Mouse (Mus musculus) mesoderm, embryonic 11.5 days (tissue): ENCODE measurements around the gene Inpp5a.

Source experiments
- DNase-seq: peaks from one replicate; pipeline ENCODE4 v3.0.0-alpha.2; 2012; ENCODE audit warnings: low read depth, low spot score

Inpp5a gene

GRCm38 (mm10) chr7:139369501-139370088 lies 19.3 kb upstream of the Inpp5a start:
- DNase-seq: no peak

- no peak for DNase-seq
Measured at GRCm38 (mm10) chr7:139371389-139371788, 17.5 kb upstream of the Inpp5a start.

GRCm38 (mm10) chr7:139377381-139377780 lies 11.5 kb upstream of the Inpp5a start:
- DNase-seq: no peak

GRCm38 (mm10) chr7:139378355-139378754 lies 10.6 kb upstream of the Inpp5a start:
- DNase-seq: no peak

GRCm38 (mm10) chr7:139379745-139380144 lies 9.2 kb upstream of the Inpp5a start:
- no peak for DNase-seq

GRCm38 (mm10) chr7:139380225-139380624 lies 8.7 kb upstream of the Inpp5a start:
- DNase-seq: no peak

GRCm38 (mm10) chr7:139381877-139382276 lies 7.0 kb upstream of the Inpp5a start:
- no peak for DNase-seq

- DNase-seq: no peak
Measured at GRCm38 (mm10) chr7:139382796-139383195, 6.1 kb upstream of the Inpp5a start.

GRCm38 (mm10) chr7:139384500-139384899 lies 4.4 kb upstream of the Inpp5a start:
- no peak for DNase-seq

GRCm38 (mm10) chr7:139384916-139385530 lies 3.9 kb upstream of the Inpp5a start:
- no peak for DNase-seq

- DNase-seq: no peak
Measured at GRCm38 (mm10) chr7:139386933-139387690, 1.8 kb upstream of the Inpp5a start.

GRCm38 (mm10) chr7:139387921-139388669 lies 814 bp upstream of the Inpp5a start:
- no peak for DNase-seq

GRCm38 (mm10) chr7:139389213-139389761 lies 378 bp downstream of the Inpp5a start:
- DNase-seq: peak; percentile 41

- DNase-seq: no peak
Measured at GRCm38 (mm10) chr7:139390380-139390779, 1.5 kb downstream of the Inpp5a start.

GRCm38 (mm10) chr7:139390926-139391325 lies 2.0 kb downstream of the Inpp5a start:
- no peak for DNase-seq

- DNase-seq: no peak
Measured at GRCm38 (mm10) chr7:139391691-139392090, 2.8 kb downstream of the Inpp5a start.

GRCm38 (mm10) chr7:139392106-139392505 lies 3.2 kb downstream of the Inpp5a start:
- DNase-seq: no peak

GRCm38 (mm10) chr7:139392691-139393235 lies 3.9 kb downstream of the Inpp5a start:
- no peak for DNase-seq

GRCm38 (mm10) chr7:139397521-139397920 lies 8.6 kb downstream of the Inpp5a start:
- DNase-seq: no peak

GRCm38 (mm10) chr7:139398111-139398510 lies 9.2 kb downstream of the Inpp5a start:
- DNase-seq: no peak

GRCm38 (mm10) chr7:139398530-139399021 lies 9.7 kb downstream of the Inpp5a start:
- no peak for DNase-seq
